Mouse (Mus musculus) cerebellum, adult 11-12 months (tissue): ENCODE data around the gene Oaz3.
A peak's percentile ranks its signal among the peaks of the same experiment; 100 is the strongest.

Experiments
- DNase-seq: peaks from one replicate; pipeline ENCODE4 v3.0.0; 2022

Gene Oaz3

DNA sequence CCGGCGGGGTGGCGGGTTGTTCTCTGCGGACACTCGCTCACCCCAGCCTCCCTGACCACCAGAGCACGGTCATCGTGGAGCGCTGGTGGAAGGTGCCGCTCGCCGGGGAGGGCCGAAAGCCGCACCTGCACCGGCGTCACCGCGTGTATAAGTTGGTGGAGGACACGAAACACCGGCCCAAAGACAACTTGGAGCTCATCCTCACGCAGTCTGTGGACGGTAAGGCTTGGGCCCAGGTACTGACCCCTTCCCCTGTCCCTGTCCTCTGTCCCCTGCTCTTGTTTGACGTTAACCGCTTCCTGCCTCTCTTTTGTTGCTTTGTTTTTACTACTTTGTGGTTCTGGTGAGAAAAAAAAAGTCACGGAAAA, at the start of gene Oaz3:
Gene Oaz3, minus strand, starts transcription at position 319 of the 368 bp plus-strand sequence.
- DNase-seq: no peak

GRCm38 (mm10) chr3:94487581-94487980, 43.9 kb upstream of the Oaz3 start:
- DNase-seq: peak; percentile 38

DNA sequence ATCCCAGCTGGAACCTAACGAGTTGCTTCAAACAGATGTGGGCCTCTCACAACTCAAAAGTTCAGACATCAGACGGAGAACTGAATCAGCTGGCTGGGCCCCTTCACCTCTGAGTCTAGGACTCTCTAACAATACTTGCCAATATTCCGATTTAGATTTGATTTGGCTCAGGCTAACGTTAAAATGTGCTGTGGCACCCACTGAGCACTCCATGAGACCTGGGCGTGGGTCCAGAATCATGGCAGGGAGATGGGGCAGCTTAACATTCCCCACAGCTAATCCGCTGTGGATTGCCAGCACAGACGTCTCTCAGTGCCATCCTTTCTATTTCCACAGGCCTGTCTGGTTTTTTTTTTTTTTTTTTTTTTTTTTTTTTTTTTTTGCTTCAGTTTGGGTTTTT, 42.2 kb upstream of the Oaz3 start:
- peak; percentile 15 for DNase-seq

- peak; percentile 81 for DNase-seq
These were observed 40.2 kb upstream of the Oaz3 start for GRCm38 (mm10) chr3:94483790-94484439.

- peak; percentile 45 for DNase-seq
These were observed 39.2 kb upstream of the Oaz3 start for GRCm38 (mm10) chr3:94482764-94483385.

DNA sequence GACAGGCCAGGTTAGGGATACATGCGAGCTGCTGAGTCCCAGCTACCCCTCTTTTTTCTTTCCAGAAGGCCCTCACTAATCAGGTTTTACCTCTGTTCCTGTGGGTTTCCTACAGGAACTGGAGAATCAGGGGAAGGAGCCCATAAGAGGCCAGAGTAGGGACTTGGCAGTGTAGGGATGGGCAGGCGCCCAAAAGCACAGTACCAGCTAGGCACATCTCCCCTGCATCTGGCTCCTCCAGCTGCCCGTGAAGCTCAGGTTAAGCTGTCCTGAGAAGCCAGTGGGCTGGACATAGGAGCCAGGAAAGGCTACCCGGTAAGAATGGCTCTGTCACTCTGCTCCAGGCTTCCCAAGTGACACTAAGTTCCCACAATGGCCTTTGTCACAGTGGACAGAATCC, 37.7 kb upstream of the Oaz3 start:
- peak; percentile 14 for DNase-seq

- DNase-seq: peak; percentile 39
These were observed 36.7 kb upstream of the Oaz3 start, which contains the start of gene Riiad1 for GRCm38 (mm10) chr3:94480291-94480884. Gene Riiad1, minus strand, starts transcription at chr3:94480341.

GRCm38 (mm10) chr3:94479564-94479963, 35.8 kb upstream of the Oaz3 start:
- DNase-seq: no peak

GRCm38 (mm10) chr3:94478591-94479169, 35.0 kb upstream of the Oaz3 start:
- DNase-seq: peak; percentile 76

DNA sequence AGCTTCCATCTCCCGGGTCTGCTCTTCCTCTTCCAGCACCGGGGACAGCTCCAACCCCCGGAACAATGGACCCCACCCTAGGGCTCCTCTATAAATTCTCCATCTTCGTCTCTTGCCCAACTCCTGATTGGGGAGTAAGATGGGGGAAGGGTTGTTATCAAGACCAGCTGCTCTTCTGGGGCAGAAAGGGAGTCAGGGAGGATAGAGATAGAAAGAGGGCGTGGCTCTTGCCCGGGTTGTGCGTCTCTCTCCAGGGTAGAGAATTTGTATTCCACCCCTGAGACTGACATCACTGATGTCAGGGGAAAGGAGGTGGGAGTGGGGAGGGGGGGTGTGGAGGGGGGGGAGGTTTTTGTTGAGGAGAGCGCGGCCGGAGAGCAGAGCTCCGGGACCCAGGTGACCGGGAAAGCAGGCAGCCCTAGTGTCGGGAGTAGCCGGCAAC, 34.3 kb upstream of the Oaz3 start, which contains the start of gene Celf3:
Gene Celf3, plus strand, starts transcription at position 315 of the 442 bp plus-strand sequence.
- peak; percentile 91 for DNase-seq

DNA sequence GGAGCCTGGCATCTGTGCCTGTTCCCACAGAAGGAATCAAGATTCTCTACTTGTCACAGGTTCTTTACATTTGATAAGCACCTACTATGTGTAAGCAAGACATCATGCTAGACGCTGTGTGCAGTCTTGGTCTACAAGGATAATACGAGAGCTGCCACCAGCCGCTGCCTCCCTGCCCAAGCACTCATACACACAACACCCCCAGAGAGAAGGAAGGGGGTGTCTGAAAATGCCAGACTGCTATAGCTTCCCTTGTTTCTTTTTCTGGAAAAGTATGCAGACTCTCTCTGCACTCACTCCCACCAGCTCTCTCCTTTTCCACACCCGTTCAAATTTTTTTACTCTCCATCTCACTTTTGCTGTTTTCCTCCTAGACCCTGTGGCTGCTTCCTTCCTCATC, 33.7 kb upstream of the Oaz3 start:
- peak; percentile 57 for DNase-seq

- DNase-seq: peak; percentile 45
These were observed 32.8 kb upstream of the Oaz3 start for GRCm38 (mm10) chr3:94476301-94477035.

- DNase-seq: no peak
These were observed 30.0 kb upstream of the Oaz3 start for GRCm38 (mm10) chr3:94473567-94474232.

DNA sequence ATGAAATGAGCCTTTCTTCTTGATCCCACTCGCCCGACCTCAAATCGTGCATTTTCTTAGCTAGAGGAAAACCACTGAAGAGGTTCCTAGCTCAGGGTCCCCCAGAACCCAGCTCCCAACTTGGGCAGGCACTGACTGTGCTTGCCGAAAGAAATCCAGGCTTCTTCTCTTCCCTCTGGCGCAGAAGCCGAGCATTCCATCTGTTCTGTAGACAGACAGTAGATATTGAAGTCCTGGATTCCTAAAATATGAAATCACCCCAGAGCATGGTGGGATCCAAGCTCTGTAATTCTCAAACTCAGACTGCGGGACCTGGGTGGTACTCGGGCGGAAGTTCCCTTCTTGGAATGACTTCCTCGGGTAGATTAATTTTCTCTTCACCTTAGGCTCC, 29.4 kb upstream of the Oaz3 start:
- no peak for DNase-seq

- DNase-seq: no peak
These were observed 28.9 kb upstream of the Oaz3 start for GRCm38 (mm10) chr3:94472447-94473114.

GRCm38 (mm10) chr3:94468931-94469330, 25.2 kb upstream of the Oaz3 start:
- DNase-seq: no peak

DNA sequence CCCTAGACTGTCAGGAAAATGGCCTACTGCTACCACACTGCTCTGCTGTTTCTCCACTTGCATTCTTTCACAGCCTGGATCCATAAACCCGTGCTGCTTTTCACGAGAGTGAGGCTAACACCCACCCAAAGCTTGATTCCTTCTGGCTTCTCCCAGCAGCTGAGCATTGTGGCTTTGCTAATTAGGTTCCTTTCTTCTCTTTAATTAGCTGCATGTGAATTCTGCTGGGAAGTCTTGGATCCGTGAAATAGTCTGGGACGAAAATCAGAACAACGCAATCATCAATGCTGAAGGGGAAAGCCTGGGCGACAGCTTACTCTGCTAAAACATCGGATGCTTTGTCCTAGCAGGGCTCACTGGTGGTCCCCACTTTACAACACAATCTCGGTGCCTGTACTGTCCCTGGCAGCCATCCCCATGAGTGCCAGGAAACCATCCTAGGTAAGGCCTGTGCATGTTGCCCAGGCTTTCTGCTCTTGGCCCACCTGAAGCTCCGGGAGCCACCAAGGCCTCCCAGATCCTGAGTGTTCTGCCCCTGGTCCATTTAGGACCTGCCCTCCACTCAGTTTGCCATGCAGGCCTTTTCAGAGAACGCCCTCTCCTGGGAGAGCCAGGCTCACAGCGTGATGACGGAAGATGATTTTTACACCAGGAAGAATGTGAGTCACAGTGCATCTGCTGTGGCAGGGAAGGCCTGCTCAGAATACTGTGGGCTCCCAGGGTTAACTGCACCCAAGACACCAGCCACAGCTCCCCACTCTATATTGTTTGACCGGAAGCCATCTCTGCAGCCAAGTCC, 22.1 kb upstream of the Oaz3 start:
- DNase-seq: no peak

DNA sequence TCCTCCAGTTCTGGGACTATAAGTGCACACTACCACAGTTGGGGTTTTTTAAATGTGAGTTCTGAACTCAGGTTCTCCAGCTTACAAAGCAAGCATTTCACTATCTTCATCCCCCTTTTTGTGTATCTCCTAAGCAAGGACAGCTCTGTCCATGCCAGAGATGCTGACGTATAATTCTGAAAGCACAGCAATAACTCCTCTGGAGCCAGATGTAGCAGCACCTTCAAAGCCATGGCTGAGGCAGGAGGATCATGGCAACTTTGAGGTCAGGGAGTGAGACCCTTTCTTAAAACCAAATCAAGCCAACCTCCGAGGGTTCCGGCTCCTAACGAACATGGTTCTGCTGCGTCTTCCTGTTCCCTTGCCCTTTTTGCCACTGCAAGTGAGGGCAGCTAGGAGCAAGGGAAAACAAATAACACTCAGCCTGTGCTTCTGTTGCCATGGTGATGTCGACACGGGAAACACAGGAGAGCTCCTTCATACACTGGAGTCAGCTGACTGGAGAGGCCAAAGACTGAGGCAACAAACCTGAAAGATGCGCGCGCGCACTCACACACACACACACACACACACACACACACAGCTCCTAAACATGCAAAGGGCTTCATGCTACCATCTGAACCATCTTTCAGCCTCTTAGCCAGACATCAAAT, 20.3 kb upstream of the Oaz3 start:
- no peak for DNase-seq

- no peak for DNase-seq
These were observed 16.1 kb upstream of the Oaz3 start for GRCm38 (mm10) chr3:94459834-94460233.

- DNase-seq: no peak
These were observed 13.3 kb upstream of the Oaz3 start for GRCm38 (mm10) chr3:94457055-94457454.
